Mouse (Mus musculus) myocyte (in vitro differentiated cells): ENCODE data around the gene Ctbp1. TPM values are rescaled to one million over a fixed set of nuclear protein-coding genes. Genes with fewer than 3 reads are reported as not detected.

Experiments used
- H3K27me3 ChIP-seq: one replicate; pipeline ENCODE4 v1.6.1; 2011; ENCODE audit not compliant: control insufficient read depth, insufficient read depth, insufficient read length
- H3K36me3 ChIP-seq: one replicate; pipeline ENCODE4 v1.6.1; 2011; ENCODE audit not compliant: control insufficient read depth, insufficient read depth
- H3K4me2 ChIP-seq: one replicate; pipeline ENCODE4 v1.6.1; 2011; ENCODE audit warnings: low read depth, control low read depth
- H3K4me3 ChIP-seq: one replicate; pipeline ENCODE4 v1.5.1; 2011; ENCODE audit warnings: mild to moderate bottlenecking, control low read depth, moderate library complexity
- H3K79me2 ChIP-seq: one replicate; pipeline ENCODE4 v1.6.1; 2011; ENCODE audit not compliant: control insufficient read depth, insufficient read depth
- H3ac ChIP-seq: one replicate; pipeline ENCODE4 v1.6.1; 2011; ENCODE audit not compliant: control insufficient read depth, insufficient read length
- CEBPB ChIP-seq: IDR thresholded peaks from 2 replicates; pipeline ENCODE4 v1.6.1; 2011; ENCODE audit warnings: mild to moderate bottlenecking, moderate library complexity; ENCODE audit not compliant: poor library complexity, insufficient read depth, severe bottlenecking
- E2F4 ChIP-seq: IDR thresholded peaks from one replicate; pipeline ENCODE4 v1.6.1; 2011; ENCODE audit warnings: mild to moderate bottlenecking, control low read depth, moderate library complexity; ENCODE audit not compliant: insufficient read depth
- MAX ChIP-seq: IDR thresholded peaks from one replicate; pipeline ENCODE4 v1.6.1; 2011; ENCODE audit warnings: low read depth, mild to moderate bottlenecking, control low read depth
- MYOD1 ChIP-seq, 3 experiments: IDR thresholded peaks; one replicate each; pipeline ENCODE4 v1.6.1; 2011; ENCODE audit warnings: control low read depth in 2 of 3, low read depth in 2 of 3, mild to moderate bottlenecking in 2 of 3, moderate library complexity in 1 of 3; ENCODE audit not compliant: insufficient read length in 2 of 3, control insufficient read depth in 1 of 3
- MYOG ChIP-seq, 3 experiments: IDR thresholded peaks; one replicate each; pipeline ENCODE4 v1.6.1; 2011; ENCODE audit warnings: control low read depth in 2 of 3, low read depth in 2 of 3, mild to moderate bottlenecking in 2 of 3; ENCODE audit not compliant: insufficient read length in 2 of 3, control insufficient read depth in 1 of 3, insufficient read depth in 1 of 3
- POLR2A ChIP-seq: IDR thresholded peaks from one replicate; pipeline ENCODE4 v1.6.1; 2011; ENCODE audit warnings: low read depth, mild to moderate bottlenecking, control low read depth, moderate library complexity; ENCODE audit not compliant: insufficient read length
- POLR2AphosphoS2 ChIP-seq: IDR thresholded peaks from one replicate; pipeline ENCODE4 v1.6.1; 2011; ENCODE audit warnings: low read depth, control low read depth; ENCODE audit not compliant: insufficient read length
- REST ChIP-seq: IDR thresholded peaks from one replicate; pipeline ENCODE4 v1.6.1; 2011; ENCODE audit warnings: mild to moderate bottlenecking, control low read depth, moderate library complexity; ENCODE audit not compliant: insufficient read depth, insufficient read length
- SRF ChIP-seq: IDR thresholded peaks from one replicate; pipeline ENCODE4 v1.6.1; 2011; ENCODE audit warnings: low read depth; ENCODE audit not compliant: control insufficient read depth, insufficient read length
- TCF12 ChIP-seq: IDR thresholded peaks from one replicate; pipeline ENCODE4 v1.6.1; 2011; ENCODE audit warnings: mild to moderate bottlenecking, control low read depth; ENCODE audit not compliant: poor library complexity, insufficient read depth, severe bottlenecking
- TCF3 ChIP-seq: IDR thresholded peaks from one replicate; pipeline ENCODE4 v1.6.1; 2011; ENCODE audit warnings: low read depth, control low read depth; ENCODE audit not compliant: insufficient read length
- USF1 ChIP-seq: IDR thresholded peaks from one replicate; pipeline ENCODE4 v1.6.1; 2011; ENCODE audit warnings: low read depth, mild to moderate bottlenecking, control low read depth, moderate library complexity
- polyA plus RNA-seq: library from polyadenylated mRNA; unstranded; fragments of >200 nt; fragmentation: generic; extraction: Trizol; gene quantifications from one replicate; pipeline ENCODE4 v1.2.1, GENCODE M21; 2012; ENCODE audit warnings: missing spikeins

Ctbp1 gene
- polyA plus RNA-seq, 1 experiment: 231 TPM

- Histone ChIP-seq H3K27me3 (peaks cover 27% of the 10 kb centered on the region), H3K4me3 (no peak overlapping the region)
- TF ChIP-seq MYOG (IDR thresholded peaks at IDR 0.05; ENCODE audit: control insufficient read depth in 1 of 3, insufficient read depth in 1 of 3, insufficient read length in 2 of 3, low read depth in 2 of 3) (no peak), POLR2A (no peak), REST (no peak), CEBPB (0 out of 2 replicates have a peak, but pooled peaks have one; percentile 16)
Measured at GRCm38 (mm10) chr5:33202516-33203170, 72.2 kb downstream of the Ctbp1 start.

GRCm38 (mm10) chr5:33201697-33202096 is 73.1 kb downstream of the Ctbp1 start:
- no peaks in the 10 kb centered on the region for H3K36me3 ChIP-seq
- no peak overlapping the region for H3K4me2 ChIP-seq
- no peak overlapping the region for H3ac ChIP-seq
- no peaks in the 10 kb centered on the region for H3K79me2 ChIP-seq
- TF ChIP-seq MYOG (IDR thresholded peaks at IDR 0.05; ENCODE audit: control insufficient read depth in 1 of 3, insufficient read depth in 1 of 3, insufficient read length in 2 of 3, low read depth in 2 of 3): no peak
- TF ChIP-seq TCF3: no peak
- TF ChIP-seq MYOD1 (IDR thresholded peaks at IDR 0.05; ENCODE audit: control insufficient read depth in 1 of 3, insufficient read length in 2 of 3, low read depth in 2 of 3): no peak
- no peak for TF ChIP-seq POLR2AphosphoS2
- no peak for TF ChIP-seq POLR2A
- TF ChIP-seq MAX: no peak
- no peak for TF ChIP-seq CEBPB
- TF ChIP-seq E2F4: no peak
- no peak for TF ChIP-seq REST
- no peak for TF ChIP-seq SRF
- no peak for TF ChIP-seq USF1
- no peak for TF ChIP-seq TCF12
- peaks cover 37% of the 10 kb centered on the region for H3K27me3 ChIP-seq
- H3K4me3 ChIP-seq: no peak overlapping the region

More at GRCm38 (mm10) chr5:33202516-33203170, 72.2 kb downstream of the Ctbp1 start:
- no peak overlapping the region for H3ac ChIP-seq
- H3K36me3 ChIP-seq: no peaks in the 10 kb centered on the region
- no peak overlapping the region for H3K4me2 ChIP-seq
- no peaks in the 10 kb centered on the region for H3K79me2 ChIP-seq

- no peak overlapping the region for H3K4me3 ChIP-seq
- TF ChIP-seq SRF: no peak
- no peak for TF ChIP-seq MYOD1 (IDR thresholded peaks at IDR 0.05; ENCODE audit: control insufficient read depth in 1 of 3, insufficient read length in 2 of 3, low read depth in 2 of 3)
- no peak for TF ChIP-seq POLR2AphosphoS2
- no peak for TF ChIP-seq REST
- TF ChIP-seq MAX: no peak
- no peak for TF ChIP-seq POLR2A
- no peak for TF ChIP-seq E2F4
- TF ChIP-seq USF1: no peak
- no peak for TF ChIP-seq TCF3
- no peak for TF ChIP-seq TCF12
- no peak for TF ChIP-seq CEBPB
- no peak for TF ChIP-seq MYOG (IDR thresholded peaks at IDR 0.05; ENCODE audit: control insufficient read depth in 1 of 3, insufficient read depth in 1 of 3, insufficient read length in 2 of 3, low read depth in 2 of 3)
- H3K27me3 ChIP-seq: peaks cover 49% of the 10 kb centered on the region
- H3K79me2 ChIP-seq: no peaks in the 10 kb centered on the region
- H3ac ChIP-seq: no peak overlapping the region
- no peaks in the 10 kb centered on the region for H3K36me3 ChIP-seq
- H3K4me2 ChIP-seq: no peak overlapping the region
Measured at GRCm38 (mm10) chr5:33200071-33200470, 74.7 kb downstream of the Ctbp1 start.

Other genes starting within 250 kb of the Ctbp1 start
- gene Slc5a1, start 170.8 kb downstream of the Ctbp1 start, polyA plus RNA-seq: not detected
- 5.5 TPM for gene Spon2, start 56.5 kb downstream of the Ctbp1 start, polyA plus RNA-seq
- gene Maea, start 60.5 kb upstream of the Ctbp1 start, polyA plus RNA-seq: 114 TPM
- gene Uvssa, start 103.6 kb upstream of the Ctbp1 start, polyA plus RNA-seq: 1.6 TPM
- gene Nkx1-1, start 159.0 kb upstream of the Ctbp1 start, polyA plus RNA-seq: not detected